Mouse (Mus musculus): ENCODE data around the gene Pbx2. TPM values are rescaled to one million over a fixed set of nuclear protein-coding genes. Genes with fewer than 3 reads are reported as not detected.

Pbx2 gene
- total and polyA plus RNA-seq, 2 experiments from 2014 or later: 7.5 to 63.1 TPM

GRCm38 (mm10) chr17:34626773-34627092, 35.7 kb downstream of the Pbx2 start:
- Histone ChIP-seq H3K4me3 (ENCODE audit: low read length) (peak overlapping the region; percentile 55), H3K4me1 (ENCODE audit: insufficient read depth, low read length) (peaks cover 42% of the 10 kb centered on the region), H3K4me2 (ENCODE audit: low read depth, low read length) (peak overlapping the region; percentile 98), H3K9me3 (ENCODE audit: low read length) (no peaks in the 10 kb centered on the region), H3K36me3 (ENCODE audit: insufficient read depth, low read length) (peaks cover 6% of the 10 kb centered on the region; the same call in 1 of the 2 replicates), H3K27me3 (ENCODE audit: insufficient read depth, low read length) (no peaks in the 10 kb centered on the region), H3K27ac (peak overlapping the region; percentile 95), H3K9ac (replicated peaks; ENCODE audit: low read length) (peak overlapping the region; percentile 59)
- TF ChIP-seq CTCF (IDR thresholded peaks at IDR 0.05; ENCODE audit: low read depth): peak; percentile 75
- peak; percentile 80 for DNase-seq (ENCODE audit: low spot score)
- ATAC-seq: peak; percentile 21; the same call in 1 of the 2 replicates
- 0% methylated on average over 18 of the region's 18 CpGs for WGBS

GRCm38 (mm10) chr17:34627093-34627942, 36.3 kb downstream of the Pbx2 start:
- H3K4me1 ChIP-seq (ENCODE audit: insufficient read depth, low read length): peaks cover 44% of the 10 kb centered on the region
- ATAC-seq: peak; percentile 88
- peak; percentile 95 for DNase-seq (ENCODE audit: low spot score)
- H3K27me3 ChIP-seq (ENCODE audit: insufficient read depth, low read length): no peaks in the 10 kb centered on the region
- H3K27ac ChIP-seq: peak overlapping the region; percentile 95
- under 1% methylated on average over 43 of the region's 45 CpGs for WGBS
- H3K36me3 ChIP-seq (ENCODE audit: insufficient read depth, low read length): peaks cover 6% of the 10 kb centered on the region; the same call in 1 of the 2 replicates
- peak overlapping the region; percentile 98 for H3K4me2 ChIP-seq (ENCODE audit: low read depth, low read length)
- no peaks in the 10 kb centered on the region for H3K9me3 ChIP-seq (ENCODE audit: low read length)
- H3K9ac ChIP-seq (replicated peaks; ENCODE audit: low read length): peak overlapping the region; percentile 59
- TF ChIP-seq CTCF (IDR thresholded peaks at IDR 0.05; ENCODE audit: low read depth): 0 out of 2 replicates have a peak, but pooled peaks have one; percentile 3
- peak overlapping the region; percentile 55 for H3K4me3 ChIP-seq (ENCODE audit: low read length)

GRCm38 (mm10) chr17:34627943-34628643, 37.0 kb downstream of the Pbx2 start, which contains the start of gene Ppt2:
Ppt2 (minus strand) TSS chr17:34628510.
- DNase-seq (ENCODE audit: low spot score) (peak; percentile 33), ATAC-seq (no peak)
- Histone ChIP-seq H3K27ac (peak within 1 kb of the TSS; percentile 95), H3K4me1 (ENCODE audit: insufficient read depth, low read length) (peaks cover 44% of the 10 kb centered on the region), H3K4me2 (ENCODE audit: low read depth, low read length) (peak within 1 kb of the TSS; percentile 98), H3K9ac (replicated peaks; ENCODE audit: low read length) (peak within 1 kb of the TSS; percentile 59), H3K9me3 (ENCODE audit: low read length) (no peaks in the 10 kb centered on the region), H3K27me3 (ENCODE audit: insufficient read depth, low read length) (no peaks in the 10 kb centered on the region), H3K36me3 (ENCODE audit: insufficient read depth, low read length) (no peaks in the 10 kb centered on the region), H3K4me3 (ENCODE audit: low read length) (peak within 1 kb of the TSS; percentile 55)
- 5% methylated on average over 29 of the region's 29 CpGs for WGBS
- no peak for TF ChIP-seq CTCF (IDR thresholded peaks at IDR 0.05; ENCODE audit: low read depth)

- peaks cover 44% of the 10 kb centered on the region for H3K4me1 ChIP-seq (ENCODE audit: insufficient read depth, low read length)
- 22% methylated on average over 5 of the region's 5 CpGs for WGBS
Observed at GRCm38 (mm10) chr17:34628644-34628967, 37.5 kb downstream of the Pbx2 start.

GRCm38 (mm10) chr17:34629221-34629751, 38.2 kb downstream of the Pbx2 start, which contains the start of gene Prrt1:
Prrt1 (plus strand) TSS chr17:34629533.
- Histone ChIP-seq H3K4me2 (ENCODE audit: low read depth, low read length) (peak within 1 kb of the TSS; percentile 98), H3K27me3 (ENCODE audit: insufficient read depth, low read length) (no peaks in the 10 kb centered on the region), H3K9ac (replicated peaks; ENCODE audit: low read length) (peak within 1 kb of the TSS; percentile 59), H3K9me3 (ENCODE audit: low read length) (no peaks in the 10 kb centered on the region), H3K27ac (peak within 1 kb of the TSS; percentile 95), H3K36me3 (ENCODE audit: insufficient read depth, low read length) (no peaks in the 10 kb centered on the region), H3K4me3 (ENCODE audit: low read length) (peak within 1 kb of the TSS; percentile 55), H3K4me1 (ENCODE audit: insufficient read depth, low read length) (peaks cover 44% of the 10 kb centered on the region)
- WGBS: 0% methylated on average over 16 of the region's 16 CpGs
- peak; percentile 77 for DNase-seq (ENCODE audit: low spot score)
- no peak for TF ChIP-seq CTCF (IDR thresholded peaks at IDR 0.05; ENCODE audit: low read depth)
- ATAC-seq: no peak

More at GRCm38 (mm10) chr17:34628644-34628967, 37.5 kb downstream of the Pbx2 start:
- DNase-seq (ENCODE audit: low spot score): no peak
- H3K27me3 ChIP-seq (ENCODE audit: insufficient read depth, low read length): no peaks in the 10 kb centered on the region
- no peak for ATAC-seq
- H3K4me3 ChIP-seq (ENCODE audit: low read length): peak overlapping the region; percentile 55
- no peaks in the 10 kb centered on the region for H3K9me3 ChIP-seq (ENCODE audit: low read length)
- no peak for TF ChIP-seq CTCF (IDR thresholded peaks at IDR 0.05; ENCODE audit: low read depth)
- H3K9ac ChIP-seq (replicated peaks; ENCODE audit: low read length): peak overlapping the region; percentile 59; the same call in 1 of the 2 replicates
- H3K36me3 ChIP-seq (ENCODE audit: insufficient read depth, low read length): no peaks in the 10 kb centered on the region
- peak overlapping the region; percentile 98 for H3K4me2 ChIP-seq (ENCODE audit: low read depth, low read length)
- peak overlapping the region; percentile 95 for H3K27ac ChIP-seq

GRCm38 (mm10) chr17:34629796-34630603, 38.9 kb downstream of the Pbx2 start:
- Histone ChIP-seq H3K4me1 (ENCODE audit: insufficient read depth, low read length) (peaks cover 44% of the 10 kb centered on the region), H3K4me2 (ENCODE audit: low read depth, low read length) (peak overlapping the region; percentile 98), H3K36me3 (ENCODE audit: insufficient read depth, low read length) (no peaks in the 10 kb centered on the region), H3K4me3 (ENCODE audit: low read length) (peak overlapping the region; percentile 55), H3K27me3 (ENCODE audit: insufficient read depth, low read length) (no peaks in the 10 kb centered on the region), H3K9me3 (ENCODE audit: low read length) (no peaks in the 10 kb centered on the region), H3K9ac (replicated peaks; ENCODE audit: low read length) (peak overlapping the region; percentile 46; the same call in 1 of the 2 replicates), H3K27ac (peak overlapping the region; percentile 20; the same call in 1 of the 2 replicates)
- ATAC-seq (no peak), DNase-seq (ENCODE audit: low spot score) (no peak)
- TF ChIP-seq CTCF (IDR thresholded peaks at IDR 0.05; ENCODE audit: low read depth): no peak
- 17% methylated on average over 12 of the region's 12 CpGs for WGBS
